9 mouse cellular contexts compared by ENCODE assay signal in genomic region chr9:78038755-78039489, GRCm38 (mm10). TPM values are rescaled to one million over a fixed set of nuclear protein-coding genes. Genes with fewer than 3 reads are reported as not detected.
DNase-seq lines count a peak whose midpoint lies in the region; ATAC-seq and TF ChIP-seq lines count a peak whose summit lies in the region.
"Had no signal": no experiment of that assay in that cellular context is flagged by ENCODE, and none has a peak within 500 bp of the region (broad histone marks: within the 10 kb centered on the region; RNA-seq: fewer than 3 reads in every experiment).

No protein-coding gene starts in this region.

- H3K4me1 ChIP-seq in bone marrow macrophage, adult 2 months (ENCODE audit: control insufficient read depth, insufficient read depth, low read length) = 0 out of 2 replicates have a peak, but pooled peaks cover 4% of the 10 kb centered on the region
- H3K4me1 ChIP-seq in heart, embryonic 12.5 days (replicated peaks) = 0 out of 2 replicates have a peak, but pooled peaks cover 7% of the 10 kb centered on the region
- no peaks in the 10 kb centered on the region for H3K4me1 ChIP-seq in kidney, embryonic 15.5 days
- H3K4me1 ChIP-seq in limb, embryonic 14.5 days (ENCODE audit: control insufficient read depth, insufficient read depth, low read length) = no peaks in the 10 kb centered on the region
- H3K4me1 ChIP-seq: embryonic facial prominence, embryonic 13.5 days had no signal

- H3K9ac ChIP-seq in heart, embryonic 12.5 days = no peak overlapping the region
- no peak overlapping the region for H3K9ac ChIP-seq in kidney, embryonic 15.5 days
- no peak overlapping the region for H3K9ac ChIP-seq in limb, embryonic 14.5 days (ENCODE audit: low read depth, low read length, severe bottlenecking)
- H3K9ac ChIP-seq: embryonic facial prominence, embryonic 13.5 days had no signal

- peak; percentile 93 for ATAC-seq in erythroid progenitor cell, adult 5-6 weeks (replicated peaks; ENCODE audit: low FRiP score, poor library complexity, severe bottlenecking)
- ATAC-seq in heart, embryonic 12.5 days (ENCODE audit: insufficient number of reproducible peaks, low FRiP score) = no peak
- peak; percentile 63 for ATAC-seq in kidney, embryonic 15.5 days (replicated peaks; ENCODE audit: low FRiP score)
- ATAC-seq in limb, embryonic 14.5 days (ENCODE audit: low FRiP score, low read depth) = peak; percentile 72
- peak; percentile 95 for ATAC-seq in monocyte, adult 5-6 weeks (replicated peaks; ENCODE audit: insufficient number of reproducible peaks, low FRiP score, low TSS enrichment, poor library complexity, severe bottlenecking)

- no peak overlapping the region for H3K4me3 ChIP-seq in bone marrow macrophage, adult 2 months (ENCODE audit: insufficient read depth, low read length)
- peak overlapping the region; percentile 8; the same call in 1 of the 2 replicates for H3K4me3 ChIP-seq in heart, embryonic 12.5 days
- no peak overlapping the region for H3K4me3 ChIP-seq in kidney, embryonic 15.5 days (replicated peaks)
- H3K4me3 ChIP-seq in limb, embryonic 14.5 days (replicated peaks; ENCODE audit: low read length) = no peak overlapping the region
- H3K4me3 ChIP-seq: embryonic facial prominence, embryonic 13.5 days had no signal

- no peaks in the 10 kb centered on the region for H3K9me3 ChIP-seq in heart, embryonic 12.5 days (replicated peaks)
- H3K9me3 ChIP-seq in kidney, embryonic 15.5 days (replicated peaks) = no peaks in the 10 kb centered on the region
- H3K9me3 ChIP-seq in limb, embryonic 14.5 days (ENCODE audit: control insufficient read depth, low read length) = no peaks in the 10 kb centered on the region
- H3K9me3 ChIP-seq: embryonic facial prominence, embryonic 13.5 days had no signal

- no peak overlapping the region for H3K27ac ChIP-seq in bone marrow macrophage, adult 2 months (ENCODE audit: insufficient read depth, low read depth, low read length)
- no peak overlapping the region for H3K27ac ChIP-seq in heart, embryonic 12.5 days (ENCODE audit: poor library complexity, severe bottlenecking)
- no peak overlapping the region for H3K27ac ChIP-seq in kidney, embryonic 15.5 days
- no peak overlapping the region for H3K27ac ChIP-seq in limb, embryonic 14.5 days (replicated peaks; ENCODE audit: low read depth, low read length)
- H3K27ac ChIP-seq: embryonic facial prominence, embryonic 13.5 days had no signal

- TF ChIP-seq POLR2A in bone marrow macrophage, adult 2 months (IDR thresholded peaks at IDR 0.05; ENCODE audit: borderline replicate concordance, low read depth, low read length) = no peak
- TF ChIP-seq POLR2A in limb, embryonic 14.5 days (IDR thresholded peaks at IDR 0.05; ENCODE audit: borderline replicate concordance, extremely low read depth, insufficient read depth, insufficient read length) = no peak

- TF ChIP-seq CTCF in bone marrow macrophage, adult 2 months (IDR thresholded peaks at IDR 0.05; ENCODE audit: low read depth, low read length) = peak; percentile 98

- DNase-seq in CD4-positive helper T cell, adult 2 months (ENCODE audit: low read depth, low spot score) = peak; percentile 79
- peak; percentile 78 for DNase-seq in limb, embryonic 14.5 days (ENCODE audit: low spot score)
- peak; percentile 72 to 91 for DNase-seq in spleen, postnatal 4 days (ENCODE audit: low spot score in 2 of 2)

- H3K27me3 ChIP-seq in heart, embryonic 12.5 days (replicated peaks) = no peaks in the 10 kb centered on the region
- no peaks in the 10 kb centered on the region for H3K27me3 ChIP-seq in kidney, embryonic 15.5 days
- no peaks in the 10 kb centered on the region for H3K27me3 ChIP-seq in limb, embryonic 14.5 days (ENCODE audit: control insufficient read depth, insufficient read depth, low read length)
- H3K27me3 ChIP-seq: embryonic facial prominence, embryonic 13.5 days had no signal

- 35% methylated on average over 18 of the region's 18 CpGs for WGBS in heart, embryonic 12.5 days
- WGBS in kidney, embryonic 15.5 days = 35% methylated on average over 18 of the region's 18 CpGs
- 38% methylated on average over 18 of the region's 18 CpGs for WGBS in limb, embryonic 14.5 days

- H3K36me3 ChIP-seq in heart, embryonic 12.5 days = no peaks in the 10 kb centered on the region
- no peaks in the 10 kb centered on the region for H3K36me3 ChIP-seq in kidney, embryonic 15.5 days
- no peaks in the 10 kb centered on the region for H3K36me3 ChIP-seq in limb, embryonic 14.5 days (ENCODE audit: control insufficient read depth, insufficient read depth, low read length)
- H3K36me3 ChIP-seq: embryonic facial prominence, embryonic 13.5 days had no signal

- peak overlapping the region; percentile 31; the same call in 1 of the 2 replicates for H3K4me2 ChIP-seq in heart, embryonic 12.5 days
- no peak overlapping the region for H3K4me2 ChIP-seq in kidney, embryonic 15.5 days
- H3K4me2 ChIP-seq in limb, embryonic 14.5 days (replicated peaks; ENCODE audit: low read depth, low read length, severe bottlenecking) = no peak overlapping the region
- H3K4me2 ChIP-seq: embryonic facial prominence, embryonic 13.5 days had no signal

RNA-seq across cellular contexts. Expression of gene Gcm1, which starts 12.8 kb away (rescaled TPM):
- polyA plus RNA-seq in bone marrow macrophage, adult 2 months (2012; ENCODE audit: insufficient read depth, insufficient read length, missing spikeins) = not detected in 2 replicates
- total RNA-seq in erythroid progenitor cell, adult 5-6 weeks (2015; ENCODE audit: low replicate concordance) = not detected in 2 replicates
- total RNA-seq in erythroid progenitor cell, adult 5-6 weeks (2017; ENCODE audit: low replicate concordance) = not detected in 2 replicates
- not detected in 2 replicates for polyA plus RNA-seq in heart, embryonic 12.5 days (2016; fragmentation: Nextera tagmentation; extraction: Ambion mirVana)
- 0.55 and 1.2 TPM in 2 replicates for polyA plus RNA-seq in kidney, embryonic 15.5 days (2015; fragmentation: Nextera tagmentation; extraction: Ambion mirVana)
- 0.03 and 0.05 TPM in 2 replicates for polyA plus RNA-seq in limb, embryonic 14.5 days (2012; rRNA removed)
- 0.11 TPM in 1 of 2 replicates, not detected in the other for polyA plus RNA-seq in limb, embryonic 14.5 days (2014; fragmentation: Nextera tagmentation; extraction: Ambion mirVana)
- not detected in 3 replicates for total RNA-seq in monocyte, adult 5-6 weeks (2017)
